Mouse (Mus musculus): ENCODE data around the gene Agfg2. TPM values are rescaled to one million over a fixed set of nuclear protein-coding genes. Genes with fewer than 3 reads are reported as not detected.
"Not testable (repeated sequence)": the region's sequence is repeated elsewhere in the genome, so short reads cannot be mapped to it uniquely, and the experiment has no call there.

The Agfg2 gene
- total RNA-seq, 4 experiments from 2014 or later = 13.1 to 23.0 (median 15.4) TPM

GRCm38 (mm10) chr5:137645652-137646091, 38.9 kb downstream of the Agfg2 start, which contains the start of gene Irs3:
Gene Irs3 (minus strand): TSS chr5:137645714.
- DNase-seq (ENCODE audit: low spot score) = no peak

GRCm38 (mm10) chr5:137645091-137645651, 39.4 kb downstream of the Agfg2 start:
- DNase-seq (ENCODE audit: low spot score) = no peak

- DNase-seq (ENCODE audit: low spot score) = no peak
Measured at GRCm38 (mm10) chr5:137644484-137644883, 40.0 kb downstream of the Agfg2 start.

- DNase-seq (ENCODE audit: low spot score) = no peak
Measured at GRCm38 (mm10) chr5:137642886-137643285, 41.6 kb downstream of the Agfg2 start.

GRCm38 (mm10) chr5:137641054-137641453, 43.5 kb downstream of the Agfg2 start, which contains the start of gene Sap25:
Gene Sap25 (plus strand): TSS chr5:137641334.
- no peak for DNase-seq (ENCODE audit: low spot score)

- no peak for DNase-seq (ENCODE audit: low spot score)
Measured at GRCm38 (mm10) chr5:137639472-137639871, 45.1 kb downstream of the Agfg2 start.

GRCm38 (mm10) chr5:137633397-137634084, 51.0 kb downstream of the Agfg2 start:
- no peak for DNase-seq (ENCODE audit: low spot score)

- DNase-seq (ENCODE audit: low spot score) = peak; percentile 30
Measured at GRCm38 (mm10) chr5:137631591-137631990, 52.9 kb downstream of the Agfg2 start.

- peak; percentile 47 for DNase-seq (ENCODE audit: low spot score)
Measured at GRCm38 (mm10) chr5:137631171-137631570, 53.4 kb downstream of the Agfg2 start.

GRCm38 (mm10) chr5:137630602-137631001, 53.9 kb downstream of the Agfg2 start:
- DNase-seq (ENCODE audit: low spot score) = peak; percentile 73

- DNase-seq (ENCODE audit: low spot score) = no peak
Measured at GRCm38 (mm10) chr5:137629906-137630545, 54.5 kb downstream of the Agfg2 start.

- no peak for DNase-seq (ENCODE audit: low spot score)
Measured at GRCm38 (mm10) chr5:137629306-137629721, 55.2 kb downstream of the Agfg2 start.

- DNase-seq (ENCODE audit: low spot score) = peak; percentile 100
Measured at GRCm38 (mm10) chr5:137628498-137629305, 55.8 kb downstream of the Agfg2 start, which contains the start of the genes Fbxo24, Lrch4 and Gm20605. Gene Fbxo24 (minus strand): TSS chr5:137629002. Gene Lrch4 (plus strand): TSS chr5:137629121. Gene Gm20605 (plus strand): TSS chr5:137629175.

GRCm38 (mm10) chr5:137627991-137628390, 56.5 kb downstream of the Agfg2 start:
- DNase-seq (ENCODE audit: low spot score) = no peak

- DNase-seq (ENCODE audit: low spot score) = no peak
Measured at GRCm38 (mm10) chr5:137623937-137624530, 60.5 kb downstream of the Agfg2 start.

- no peak for DNase-seq (ENCODE audit: low spot score)
Measured at GRCm38 (mm10) chr5:137615347-137615746, 69.2 kb downstream of the Agfg2 start.

GRCm38 (mm10) chr5:137614921-137615320, 69.6 kb downstream of the Agfg2 start:
- DNase-seq (ENCODE audit: low spot score) = not testable (repeated sequence)

GRCm38 (mm10) chr5:137613550-137613949, 71.0 kb downstream of the Agfg2 start, which contains the start of gene Pcolce:
Gene Pcolce (minus strand): TSS chr5:137613784.
- no peak for DNase-seq (ENCODE audit: low spot score)

- peak; percentile 35 for DNase-seq (ENCODE audit: low spot score)
Measured at GRCm38 (mm10) chr5:137613076-137613475, 71.5 kb downstream of the Agfg2 start.

- peak; percentile 72 for DNase-seq (ENCODE audit: low spot score)
Measured at GRCm38 (mm10) chr5:137611245-137611602, 73.3 kb downstream of the Agfg2 start.

All from heart, adult 8-10 months (tissue).